Mouse (Mus musculus) ES-E14 (cell line): Measurements from ENCODE around the gene Rbbp8nl.

Experiments used
- MAFK ChIP-seq: IDR thresholded peaks from 2 replicates; pipeline ENCODE4 v1.6.1; 2014; ENCODE audit warnings: mild to moderate bottlenecking, low read depth, low read length, inconsistent platforms; ENCODE audit not compliant: insufficient read depth
- ZC3H11A ChIP-seq: IDR thresholded peaks from 2 replicates; pipeline ENCODE4 v1.6.1; 2012; ENCODE audit warnings: low read depth, mild to moderate bottlenecking, inconsistent platforms, low read length, borderline replicate concordance

DNA sequence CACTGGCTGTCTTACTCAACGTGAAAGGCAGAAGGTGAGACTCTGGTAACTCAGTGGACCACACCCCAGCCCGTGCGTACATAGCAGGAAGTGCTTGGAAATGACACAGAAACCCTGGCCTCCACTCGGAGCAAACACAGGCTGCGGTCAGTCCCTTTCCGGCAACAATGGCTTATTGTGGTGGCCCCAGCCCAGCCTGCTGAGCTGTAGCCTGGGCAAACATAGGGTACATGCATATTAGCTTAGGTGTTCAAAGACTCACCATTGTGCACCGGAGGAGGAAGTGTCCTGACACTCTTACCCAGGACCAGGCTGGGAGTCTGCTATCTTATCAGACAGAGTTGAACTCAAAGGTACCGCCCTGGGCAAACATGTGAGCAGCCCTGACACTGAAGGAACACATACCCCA lies 12.8 kb downstream of the Rbbp8nl start:
- TF ChIP-seq MAFK, result no peak
- no peak for TF ChIP-seq ZC3H11A
